Mouse (Mus musculus) limb, embryonic 15.5 days (tissue): ENCODE measurements around the gene Gm20388. TPM values are rescaled to one million over a fixed set of nuclear protein-coding genes. Genes with fewer than 3 reads are reported as not detected.

Experiments used
- ATAC-seq: fragments of 200-750 bp; cut with Nextera tagmentation; 2 replicates; pipeline ENCODE4 v1.8.0; 2017; ENCODE audit warnings: low read depth, moderate TSS enrichment; ENCODE audit not compliant: insufficient number of reproducible peaks, low FRiP score, low TSS enrichment
- H3K27ac ChIP-seq: fragments of 300-500 bp; sonication (generic); 2 replicates; pipeline ENCODE4 v1.5.1; 2015; ENCODE audit warnings: moderate library complexity, mild to moderate bottlenecking, inconsistent platforms
- H3K27me3 ChIP-seq: fragments of 300-500 bp; sonication (generic); 2 replicates; pipeline ENCODE4 v1.6.1; 2015; ENCODE audit warnings: inconsistent platforms
- H3K36me3 ChIP-seq: fragments of 300-500 bp; sonication (generic); 2 replicates; pipeline ENCODE4 v1.6.1; 2015; ENCODE audit warnings: inconsistent platforms
- H3K4me1 ChIP-seq: fragments of 300-500 bp; sonication (generic); 2 replicates; pipeline ENCODE4 v1.6.1; 2015; ENCODE audit warnings: inconsistent platforms
- H3K4me2 ChIP-seq: fragments of 300-500 bp; sonication (generic); 2 replicates; pipeline ENCODE4 v1.6.1; 2015; ENCODE audit warnings: mild to moderate bottlenecking, inconsistent platforms
- H3K4me3 ChIP-seq: fragments of 300-500 bp; sonication (generic); 2 replicates; pipeline ENCODE4 v1.5.1; 2015; ENCODE audit warnings: mild to moderate bottlenecking, inconsistent platforms
- H3K9ac ChIP-seq: fragments of 300-500 bp; sonication (generic); 2 replicates; pipeline ENCODE4 v1.6.1; 2015; ENCODE audit warnings: inconsistent platforms
- H3K9me3 ChIP-seq: fragments of 300-500 bp; sonication (generic); 2 replicates; pipeline ENCODE4 v1.6.1; 2016; ENCODE audit warnings: inconsistent platforms
- WGBS: fragments of 180-500 bp; shearing (Covaris S2); methylation state at CpG from one replicate; pipeline ENCODE4 v1.1.7; 2015; 5-methylcytosine and 5-hydroxymethylcytosine counted together
- polyA plus RNA-seq: library from polyadenylated mRNA; unstranded; fragments of >200 nt; fragmentation: Nextera tagmentation; extraction: Ambion mirVana; gene quantifications from 2 replicates; pipeline ENCODE4 v1.2.1, GENCODE M21; 2015

The Gm20388 gene
- polyA plus RNA-seq, 1 experiment from 2014 or later, result 4.9 TPM

DNA sequence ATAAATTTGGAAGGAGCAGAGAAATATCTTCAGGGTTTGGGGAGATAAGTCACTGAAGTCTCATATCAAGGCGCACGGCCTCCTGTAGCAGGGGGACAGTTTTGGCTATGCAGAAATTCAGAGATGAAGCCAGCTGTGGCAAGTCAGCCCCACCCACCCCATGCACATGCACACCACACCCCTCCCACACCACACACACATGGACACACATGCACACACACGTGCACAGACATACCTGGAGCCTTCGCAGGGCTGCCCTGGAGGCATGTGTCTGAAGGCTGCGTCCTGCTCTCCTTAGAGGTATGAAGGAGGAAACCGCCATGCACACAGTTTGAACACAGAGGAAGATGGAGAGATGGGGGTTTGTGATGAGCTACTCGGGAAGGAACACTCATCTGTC is 2849.5 kb downstream of the Gm20388 start:
- no peak overlapping the region for H3K27ac ChIP-seq
- peaks cover 5% of the 10 kb centered on the region; the same call in 1 of the 2 replicates for H3K4me1 ChIP-seq
- no peak for ATAC-seq
- H3K9me3 ChIP-seq, result no peaks in the 10 kb centered on the region
- peaks cover 3% of the 10 kb centered on the region; the same call in 1 of the 2 replicates for H3K27me3 ChIP-seq
- H3K9ac ChIP-seq, result no peak overlapping the region
- H3K36me3 ChIP-seq, result no peaks in the 10 kb centered on the region
- no peak overlapping the region for H3K4me3 ChIP-seq
- 77% methylated on average over 7 of the region's 7 CpGs for WGBS
- H3K4me2 ChIP-seq, result no peak overlapping the region

DNA sequence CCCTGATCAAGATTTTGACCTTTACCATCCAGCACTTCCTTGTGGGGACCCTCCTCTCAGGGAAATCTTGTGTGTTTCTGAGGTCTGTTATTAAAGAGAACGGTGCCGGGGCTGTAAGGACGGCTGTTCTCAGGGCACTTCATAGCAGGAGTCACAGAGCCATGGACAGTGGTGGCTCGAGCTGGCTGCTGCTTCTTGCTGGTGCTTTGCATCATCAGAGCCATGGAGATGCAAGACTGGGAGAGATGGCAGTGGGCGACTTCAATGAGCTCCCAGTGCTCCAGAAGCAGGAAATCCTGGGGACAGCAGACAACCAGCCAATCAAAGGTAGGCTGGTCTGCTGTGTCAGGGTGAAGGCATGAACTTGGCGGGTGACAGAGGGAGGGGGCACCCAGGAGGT is 2850.5 kb downstream of the Gm20388 start:
- H3K36me3 ChIP-seq, result no peaks in the 10 kb centered on the region
- ATAC-seq, result no peak
- no peak overlapping the region for H3K27ac ChIP-seq
- peaks cover 5% of the 10 kb centered on the region; the same call in 1 of the 2 replicates for H3K4me1 ChIP-seq
- no peak overlapping the region for H3K9ac ChIP-seq
- 65% methylated on average over 6 of the region's 6 CpGs for WGBS
- H3K4me3 ChIP-seq, result no peak overlapping the region
- H3K9me3 ChIP-seq, result no peaks in the 10 kb centered on the region
- H3K27me3 ChIP-seq, result peaks cover 3% of the 10 kb centered on the region; the same call in 1 of the 2 replicates
- H3K4me2 ChIP-seq, result no peak overlapping the region

DNA sequence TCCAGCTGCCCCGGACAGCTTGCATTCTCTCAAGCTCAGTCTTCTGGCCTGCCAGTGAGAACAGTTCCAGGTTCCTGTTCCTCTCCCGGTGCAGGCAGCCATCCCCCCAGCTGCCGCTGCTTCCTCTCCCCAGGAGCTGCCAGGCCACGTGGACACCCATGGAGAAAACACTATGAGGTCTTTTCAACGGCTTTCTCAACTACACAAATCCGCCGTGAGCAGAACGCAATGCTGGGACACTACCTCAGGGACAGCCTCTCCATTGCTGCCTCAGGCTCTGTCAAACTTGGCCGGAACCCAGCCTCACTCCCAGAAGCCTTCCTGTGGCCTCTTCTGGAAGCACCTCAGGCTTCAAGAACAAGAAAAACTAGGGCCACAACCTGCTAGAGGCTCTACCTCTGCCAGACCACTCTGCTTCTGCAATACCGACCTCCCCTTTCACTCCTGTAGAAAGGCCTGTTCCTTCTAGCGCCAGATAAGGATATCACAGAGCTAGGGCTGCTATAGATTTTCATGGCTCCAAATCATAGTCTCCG is 2852.2 kb downstream of the Gm20388 start:
- no peaks in the 10 kb centered on the region for H3K9me3 ChIP-seq
- WGBS, result 59% methylated on average over 12 of the region's 12 CpGs

DNA sequence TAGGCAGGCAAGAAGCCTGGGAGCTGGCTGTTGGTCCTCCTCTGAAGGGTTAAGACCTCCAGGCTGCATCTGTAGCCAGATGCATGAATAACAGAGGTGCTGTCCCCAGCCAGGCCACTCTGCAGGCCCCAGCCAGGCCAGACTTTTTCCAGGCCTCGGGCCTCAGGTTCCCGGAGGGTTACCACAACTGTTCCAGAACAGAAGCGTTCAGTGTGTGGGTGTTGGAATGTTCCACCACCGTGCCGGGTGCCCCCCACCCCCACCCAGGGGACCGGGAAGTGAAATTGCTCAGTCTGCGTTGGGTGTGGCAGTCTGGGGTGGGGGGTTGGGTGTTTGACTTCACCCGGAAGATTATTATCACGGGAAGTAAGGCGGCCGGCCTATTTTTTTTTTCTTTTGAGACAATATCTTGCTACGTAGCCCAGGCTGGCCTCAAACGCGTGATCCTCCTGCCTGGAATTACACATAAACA is 2852.7 kb downstream of the Gm20388 start:
- H3K4me1 ChIP-seq, result peaks cover 5% of the 10 kb centered on the region; the same call in 1 of the 2 replicates
- no peaks in the 10 kb centered on the region for H3K9me3 ChIP-seq
- no peaks in the 10 kb centered on the region for H3K27me3 ChIP-seq
- H3K27ac ChIP-seq, result no peak overlapping the region
- no peak overlapping the region for H3K9ac ChIP-seq
- no peaks in the 10 kb centered on the region for H3K36me3 ChIP-seq
- 74% methylated on average over 14 of the region's 14 CpGs for WGBS
- no peak overlapping the region for H3K4me3 ChIP-seq
- no peak overlapping the region for H3K4me2 ChIP-seq
- ATAC-seq, result no peak

More for the DNA sequence above, 2852.2 kb downstream of the Gm20388 start:
- H3K9ac ChIP-seq, result no peak overlapping the region
- peaks cover 5% of the 10 kb centered on the region; the same call in 1 of the 2 replicates for H3K4me1 ChIP-seq
- no peak overlapping the region for H3K4me2 ChIP-seq
- no peaks in the 10 kb centered on the region for H3K27me3 ChIP-seq
- no peak for ATAC-seq
- no peaks in the 10 kb centered on the region for H3K36me3 ChIP-seq
- no peak overlapping the region for H3K27ac ChIP-seq
- no peak overlapping the region for H3K4me3 ChIP-seq

DNA sequence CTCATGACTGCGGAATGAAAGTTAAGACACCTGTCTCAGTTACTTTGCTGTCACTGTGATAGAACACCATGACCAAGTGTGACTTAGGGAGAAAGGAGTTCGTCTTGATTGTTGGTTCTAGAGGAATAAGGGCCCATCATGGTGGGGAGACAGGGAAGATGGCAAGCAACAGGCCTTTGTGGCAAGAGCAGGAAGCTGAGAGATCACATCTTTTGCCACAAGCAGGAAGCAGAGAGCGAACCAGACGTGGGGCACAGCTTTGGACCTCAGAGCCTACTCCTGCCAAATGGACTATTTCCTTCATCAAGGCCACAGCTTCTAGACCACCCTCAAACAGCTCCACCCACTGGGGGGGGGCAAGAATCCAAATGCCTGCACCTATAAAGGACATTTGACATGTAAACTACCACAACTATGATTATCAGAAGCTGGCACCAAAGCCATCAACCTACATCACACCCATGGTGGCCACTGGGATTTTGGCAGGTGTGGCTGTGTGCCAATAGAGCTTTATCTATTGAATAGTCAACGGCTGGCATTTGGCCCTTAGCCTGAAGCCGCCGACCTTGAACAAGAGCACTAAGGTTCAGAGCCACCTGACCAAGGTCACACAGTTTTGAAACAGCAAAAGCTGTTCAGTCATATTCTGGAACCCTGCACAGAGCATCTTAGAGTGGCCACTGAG is 2854.3 kb downstream of the Gm20388 start:
- no peak for ATAC-seq
- H3K27ac ChIP-seq, result no peak overlapping the region
- no peaks in the 10 kb centered on the region for H3K36me3 ChIP-seq
- H3K27me3 ChIP-seq, result no peaks in the 10 kb centered on the region
- H3K4me3 ChIP-seq, result no peak overlapping the region
- no peaks in the 10 kb centered on the region for H3K9me3 ChIP-seq
- H3K4me2 ChIP-seq, result no peak overlapping the region
- WGBS, result 89% methylated on average over 7 of the region's 7 CpGs
- no peak overlapping the region for H3K9ac ChIP-seq
- peaks cover 5% of the 10 kb centered on the region; the same call in 1 of the 2 replicates for H3K4me1 ChIP-seq

DNA sequence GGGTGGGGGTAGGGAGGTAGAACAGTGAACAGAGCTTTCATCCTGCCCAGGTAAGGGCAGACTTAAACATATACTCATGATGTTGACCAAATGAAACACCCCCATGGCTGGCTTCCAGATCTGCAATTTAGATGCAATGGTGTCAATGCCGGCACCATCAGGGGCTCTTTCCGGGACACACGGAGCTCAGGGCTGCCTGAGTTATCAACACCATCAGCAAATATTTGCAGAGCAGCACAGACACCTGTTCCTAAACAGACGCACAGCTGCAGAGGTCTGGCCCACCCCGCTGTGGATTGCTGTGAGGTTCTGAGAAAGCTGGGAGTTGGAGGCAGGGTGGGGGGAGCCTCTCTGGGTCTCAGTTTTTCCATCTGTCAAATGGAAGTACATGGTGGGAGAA is 2855.5 kb downstream of the Gm20388 start:
- 51% methylated on average over 5 of the region's 5 CpGs for WGBS
- ATAC-seq, result no peak
- Histone ChIP-seq H3K27me3 (no peaks in the 10 kb centered on the region), H3K4me1 (peaks cover 5% of the 10 kb centered on the region; the same call in 1 of the 2 replicates), H3K9ac (no peak overlapping the region), H3K4me2 (no peak overlapping the region), H3K27ac (no peak overlapping the region), H3K9me3 (no peaks in the 10 kb centered on the region), H3K36me3 (no peaks in the 10 kb centered on the region), H3K4me3 (no peak overlapping the region)

DNA sequence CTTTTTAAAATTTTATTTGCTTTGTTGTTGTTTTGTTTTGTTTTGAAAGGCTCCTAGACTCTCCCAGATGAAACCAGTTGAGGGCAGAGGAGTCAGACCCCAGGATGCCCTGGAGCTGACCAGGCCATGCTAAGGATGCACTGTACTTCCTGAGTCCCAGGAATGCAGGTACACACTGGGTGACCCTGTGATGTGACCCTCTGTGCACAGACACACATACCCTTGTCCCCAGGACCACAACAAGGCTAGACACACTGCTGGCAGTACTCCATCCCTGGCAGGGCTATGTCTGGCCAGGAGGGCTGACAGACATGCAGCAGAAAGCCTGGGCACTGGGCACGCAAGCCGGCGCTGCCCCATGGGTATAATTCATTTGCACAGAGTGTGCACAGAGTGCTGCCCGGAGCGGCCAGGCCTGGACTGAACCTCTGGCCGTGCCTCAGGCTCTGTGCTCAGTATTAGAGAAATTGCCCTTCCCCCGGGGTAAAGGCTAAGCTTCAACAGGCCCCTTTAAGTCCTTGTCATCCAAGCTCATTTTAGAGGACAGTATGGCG is 2856.1 kb downstream of the Gm20388 start:
- no peak for ATAC-seq

DNA sequence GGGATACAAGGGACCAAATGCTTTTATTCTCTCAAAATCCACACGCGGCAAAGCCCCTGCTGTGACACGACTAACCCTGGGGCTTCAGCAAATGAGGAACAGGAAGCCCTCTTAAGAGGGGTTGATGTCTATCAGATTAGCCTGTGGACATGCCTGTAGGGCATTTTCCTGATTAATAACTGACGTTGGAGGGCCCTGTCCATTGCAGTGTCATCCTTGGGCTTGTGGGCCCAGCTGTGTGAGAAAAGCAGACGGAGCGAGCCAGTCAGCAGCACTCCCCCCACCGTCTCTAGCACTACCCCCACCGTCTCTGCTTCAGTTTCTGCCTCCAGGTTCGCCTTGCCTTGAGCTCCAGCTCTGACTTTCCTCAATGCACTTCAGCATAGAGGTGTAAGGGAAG is 2856.6 kb downstream of the Gm20388 start:
- Histone ChIP-seq H3K4me3 (no peak overlapping the region), H3K9ac (no peak overlapping the region), H3K27ac (no peak overlapping the region), H3K9me3 (no peaks in the 10 kb centered on the region), H3K27me3 (no peaks in the 10 kb centered on the region), H3K36me3 (no peaks in the 10 kb centered on the region), H3K4me1 (peaks cover 5% of the 10 kb centered on the region; the same call in 1 of the 2 replicates), H3K4me2 (no peak overlapping the region)
- 41% methylated on average over 9 of the region's 9 CpGs for WGBS
- no peak for ATAC-seq

More for the DNA sequence above, 2856.1 kb downstream of the Gm20388 start:
- Histone ChIP-seq H3K27me3 (no peaks in the 10 kb centered on the region), H3K4me2 (no peak overlapping the region), H3K36me3 (no peaks in the 10 kb centered on the region), H3K9ac (no peak overlapping the region), H3K27ac (no peak overlapping the region), H3K9me3 (no peaks in the 10 kb centered on the region), H3K4me3 (no peak overlapping the region), H3K4me1 (peaks cover 5% of the 10 kb centered on the region; the same call in 1 of the 2 replicates)
- 79% methylated on average over 8 of the region's 8 CpGs for WGBS

DNA sequence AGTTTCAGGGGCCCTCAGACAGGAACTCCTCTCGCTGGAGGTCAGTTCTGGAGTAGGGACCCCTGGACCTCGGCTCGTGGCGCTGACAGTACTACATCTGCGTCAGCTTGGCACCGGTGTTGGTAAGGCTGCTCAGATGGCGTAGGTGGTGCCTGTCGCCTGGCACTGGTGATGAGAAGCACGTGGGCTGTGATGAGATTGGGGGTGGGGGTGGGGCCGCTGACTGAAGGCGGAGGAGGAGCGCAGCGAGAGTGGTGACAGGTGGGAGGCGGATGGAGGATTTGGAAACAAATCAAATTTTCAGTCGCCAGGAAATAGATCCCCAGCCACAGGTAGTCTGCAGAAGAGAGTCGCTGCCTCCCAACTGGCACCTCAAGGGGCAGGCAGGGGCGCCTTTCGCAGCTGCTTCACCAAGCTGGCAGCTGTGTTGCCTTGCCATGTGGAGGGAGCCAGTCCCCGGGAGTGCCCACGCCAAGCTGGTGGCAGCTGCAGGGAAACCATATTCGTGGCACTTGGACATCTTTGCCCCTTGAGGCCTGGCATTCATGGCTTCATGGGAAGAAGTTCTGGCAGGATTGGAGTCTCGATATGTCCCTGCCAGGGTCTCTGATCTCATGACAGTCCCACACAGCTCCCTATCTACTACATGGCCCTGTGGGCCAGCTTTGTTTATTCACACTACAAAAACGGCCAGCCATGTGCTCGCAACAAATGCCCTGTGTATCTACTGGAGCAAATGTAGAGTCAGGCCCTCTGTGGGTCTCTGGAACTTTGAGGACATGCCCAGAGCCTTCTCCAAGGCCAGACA is 2858.8 kb downstream of the Gm20388 start:
- no peaks in the 10 kb centered on the region for H3K36me3 ChIP-seq
- no peak overlapping the region for H3K4me3 ChIP-seq
- H3K4me1 ChIP-seq, result no peaks in the 10 kb centered on the region
- no peak overlapping the region for H3K27ac ChIP-seq
- H3K4me2 ChIP-seq, result no peak overlapping the region
- ATAC-seq, result no peak
- H3K27me3 ChIP-seq, result no peaks in the 10 kb centered on the region
- WGBS, result 53% methylated on average over 24 of the region's 24 CpGs
- no peak overlapping the region for H3K9ac ChIP-seq
- H3K9me3 ChIP-seq, result no peaks in the 10 kb centered on the region

DNA sequence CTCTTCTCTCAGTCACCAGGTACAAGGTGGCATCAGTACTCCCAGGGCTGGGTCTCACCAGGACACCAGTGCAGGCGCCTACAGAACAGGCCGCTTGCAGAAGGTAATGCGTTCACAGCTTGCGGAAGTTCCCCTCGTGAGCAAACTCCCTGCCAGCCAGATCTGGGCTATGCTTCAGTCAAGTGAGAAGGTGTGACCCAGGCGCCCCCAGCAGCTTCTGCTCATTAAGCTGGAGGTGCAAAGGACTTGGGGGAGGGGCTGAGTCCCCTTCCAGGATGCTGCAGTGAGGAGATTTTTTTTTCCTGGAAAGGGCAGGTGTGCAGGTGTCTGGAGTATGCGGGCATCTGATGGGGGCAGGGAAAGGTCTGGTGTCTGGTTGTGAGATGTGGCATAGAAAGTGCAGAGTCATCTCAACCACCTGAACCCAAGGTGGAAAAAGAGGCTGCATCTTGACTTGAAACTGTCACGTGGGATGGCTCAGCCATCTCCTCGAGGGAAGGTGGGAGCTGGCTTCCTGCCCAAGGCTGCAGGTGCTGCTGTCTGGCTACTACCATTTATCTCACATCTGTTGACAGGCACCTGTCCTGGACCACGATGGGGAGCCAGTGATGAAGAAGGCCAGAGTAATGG is 2861.9 kb downstream of the Gm20388 start:
- peaks cover 12% of the 10 kb centered on the region for H3K4me1 ChIP-seq
- no peak overlapping the region for H3K4me3 ChIP-seq
- WGBS, result 25% methylated on average over 10 of the region's 10 CpGs
- no peak overlapping the region for H3K27ac ChIP-seq
- no peaks in the 10 kb centered on the region for H3K27me3 ChIP-seq
- no peaks in the 10 kb centered on the region for H3K36me3 ChIP-seq
- H3K9me3 ChIP-seq, result no peaks in the 10 kb centered on the region
- ATAC-seq, result no peak
- no peak overlapping the region for H3K4me2 ChIP-seq
- no peak overlapping the region for H3K9ac ChIP-seq
